Mouse (Mus musculus): Measurements from ENCODE around the gene Rbpms2.
"Not testable (repeated sequence)": the region's sequence is repeated elsewhere in the genome, so short reads cannot be mapped to it uniquely, and the experiment has no call there.

Gene Rbpms2

DNA sequence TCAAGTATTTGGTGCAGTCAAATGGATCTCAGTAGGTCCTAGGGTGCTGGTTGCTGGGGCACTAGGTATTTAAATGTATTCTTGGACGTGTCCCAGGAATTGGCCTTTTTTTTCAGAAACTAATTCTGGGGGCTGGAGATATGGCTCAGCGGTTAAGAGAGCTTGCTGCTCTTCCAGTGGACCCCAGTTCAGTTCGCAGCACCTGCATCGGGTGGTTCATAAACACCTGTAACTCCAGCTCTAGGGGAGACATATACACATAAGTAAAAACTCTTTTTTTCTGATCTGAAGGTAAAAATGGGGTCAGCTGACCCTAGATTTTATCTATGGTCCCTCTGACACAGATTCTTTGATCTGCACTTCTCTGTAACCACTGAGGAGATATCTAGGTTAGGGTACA lies 8.3 kb upstream of the Rbpms2 start:
- no peak for DNase-seq (ENCODE audit: low spot score)

DNA sequence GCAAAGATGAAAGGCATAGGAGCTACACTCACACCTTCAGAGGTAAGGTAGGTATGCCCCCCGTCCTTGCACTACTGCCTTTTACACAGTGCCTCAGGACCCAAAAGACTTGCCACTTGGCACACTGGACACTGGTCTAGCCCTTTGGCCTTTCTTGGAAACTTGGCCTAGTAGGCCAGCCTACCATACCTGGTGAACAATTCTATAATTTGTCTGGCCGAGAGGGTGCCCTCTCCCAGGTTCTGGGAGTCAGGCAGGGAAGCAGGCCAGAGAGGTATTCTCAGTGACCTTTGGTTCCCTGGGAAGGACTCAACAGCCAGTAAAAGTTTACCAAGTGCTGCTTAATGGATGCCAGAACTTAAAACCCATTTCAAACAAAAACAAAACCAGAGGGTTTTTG lies 7.8 kb upstream of the Rbpms2 start:
- no peak for DNase-seq (ENCODE audit: low spot score)

DNA sequence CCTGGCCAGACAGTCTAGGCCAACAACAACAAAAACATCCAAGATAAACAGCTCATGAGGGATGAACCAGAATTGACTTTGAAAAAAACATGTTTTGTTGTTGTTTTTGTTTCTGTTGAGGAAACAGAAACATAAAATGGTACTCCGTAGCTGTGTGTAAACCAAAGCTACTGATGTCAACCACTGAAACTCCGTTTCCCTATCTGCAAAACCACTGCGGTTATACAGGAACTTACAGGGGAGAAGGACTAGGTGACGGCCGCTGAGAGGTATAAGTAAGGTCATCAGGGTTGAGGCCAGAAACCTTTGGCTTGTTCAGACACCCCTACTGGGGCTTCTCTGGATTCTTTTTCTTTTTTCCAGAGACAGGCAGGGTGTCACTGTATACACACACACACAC lies 6.6 kb upstream of the Rbpms2 start:
- DNase-seq (ENCODE audit: low spot score) = no peak

DNA sequence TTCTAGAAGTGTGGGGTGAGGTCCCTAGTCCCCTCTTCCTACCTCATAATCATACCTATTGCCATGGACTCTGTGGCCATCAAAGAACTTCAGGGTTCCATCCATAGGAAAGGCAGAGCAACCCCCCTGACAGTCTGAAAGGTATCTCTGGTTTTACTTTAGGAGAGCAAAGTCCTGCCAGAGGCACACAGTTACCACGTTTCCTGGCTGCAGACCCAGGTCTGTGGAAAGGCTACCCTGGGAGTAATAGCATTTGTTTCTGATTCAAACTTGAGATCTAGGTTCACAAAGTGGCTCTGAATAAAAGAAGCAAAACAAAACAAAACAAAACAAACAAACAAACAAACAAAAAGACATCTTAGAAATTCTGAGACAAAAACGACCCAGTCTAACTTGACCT lies 5.2 kb upstream of the Rbpms2 start:
- DNase-seq (ENCODE audit: low spot score) = no peak

DNA sequence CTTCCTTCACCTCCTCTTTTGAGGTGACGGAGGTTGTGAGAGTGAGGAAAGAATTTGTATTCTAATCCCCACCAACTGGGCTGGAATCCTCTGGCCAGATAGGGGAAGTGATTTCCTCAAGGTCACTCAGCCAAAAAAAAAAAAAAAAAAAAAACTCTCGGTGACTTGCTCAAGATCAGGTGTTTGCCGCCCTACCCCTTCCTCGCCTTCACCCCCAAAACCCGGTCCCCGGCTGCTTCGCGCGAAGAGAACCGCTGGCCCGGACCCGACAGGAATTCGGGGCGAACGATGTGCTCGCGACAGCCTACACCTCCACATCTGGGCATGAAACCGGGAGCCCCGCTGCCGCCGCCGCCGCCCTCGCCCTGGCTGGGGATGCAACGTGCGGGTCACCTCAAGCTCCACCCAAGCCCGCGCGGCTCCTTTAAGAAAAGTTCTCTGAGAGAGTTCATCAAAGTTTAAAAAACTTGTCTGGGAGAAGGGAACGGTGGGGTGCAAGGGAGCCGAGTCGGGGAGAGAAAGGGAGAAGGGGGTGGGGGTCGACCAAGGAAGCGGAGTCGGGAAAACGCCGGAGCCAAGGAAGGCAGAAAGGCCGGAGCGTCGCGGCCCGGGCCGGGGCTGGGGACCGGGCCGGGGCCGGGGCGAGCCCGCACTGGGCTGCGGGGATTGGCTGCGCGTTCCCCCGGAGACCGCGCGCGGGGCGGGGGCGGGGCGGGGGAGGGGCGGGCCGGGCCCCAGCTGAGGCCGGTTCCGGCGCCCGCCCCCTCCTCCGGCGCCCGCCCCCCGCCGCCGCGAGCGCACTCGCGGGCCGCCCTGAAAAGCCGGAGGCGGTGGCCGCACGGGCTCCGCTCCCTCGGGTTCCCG lies 551 bp downstream of the Rbpms2 start:
- DNase-seq (ENCODE audit: low spot score) = peak; percentile 11

DNA sequence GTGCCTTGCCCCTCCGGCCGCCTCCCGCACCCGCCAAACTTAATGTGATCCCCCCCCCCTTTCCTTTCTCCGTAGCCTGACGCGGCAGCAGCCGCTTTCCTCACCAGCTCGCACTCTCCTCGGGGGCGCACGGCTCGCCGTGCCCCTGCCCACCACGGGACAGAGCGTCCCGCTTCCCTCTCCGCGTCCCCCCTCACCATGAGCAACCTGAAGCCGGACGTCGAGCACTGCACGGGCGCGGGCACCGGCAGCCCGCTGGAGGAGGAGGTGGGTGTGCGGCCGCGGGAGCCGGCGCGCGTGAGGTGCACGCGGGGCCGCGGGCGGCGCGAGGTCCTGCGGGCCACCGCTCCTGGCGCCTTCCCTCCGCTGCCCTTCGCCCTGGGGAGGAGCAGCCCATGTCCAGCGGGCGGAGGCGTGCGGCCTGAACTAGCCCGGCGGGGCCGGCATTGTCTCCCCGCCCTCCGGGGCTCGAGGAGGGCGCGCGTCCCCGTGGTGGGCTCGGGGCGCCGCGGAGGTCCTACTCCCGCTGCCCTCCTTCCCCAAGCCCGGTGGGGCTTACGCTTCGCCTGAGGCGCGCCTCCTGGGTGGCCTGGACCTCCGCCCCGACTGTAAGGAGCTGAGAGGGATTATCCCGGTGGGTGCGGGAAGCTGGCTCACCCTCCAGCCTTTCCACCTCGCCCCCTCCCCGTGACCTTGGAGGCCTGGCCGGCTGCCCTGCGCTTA lies 1.3 kb downstream of the Rbpms2 start:
- no peak for DNase-seq (ENCODE audit: low spot score)

DNA sequence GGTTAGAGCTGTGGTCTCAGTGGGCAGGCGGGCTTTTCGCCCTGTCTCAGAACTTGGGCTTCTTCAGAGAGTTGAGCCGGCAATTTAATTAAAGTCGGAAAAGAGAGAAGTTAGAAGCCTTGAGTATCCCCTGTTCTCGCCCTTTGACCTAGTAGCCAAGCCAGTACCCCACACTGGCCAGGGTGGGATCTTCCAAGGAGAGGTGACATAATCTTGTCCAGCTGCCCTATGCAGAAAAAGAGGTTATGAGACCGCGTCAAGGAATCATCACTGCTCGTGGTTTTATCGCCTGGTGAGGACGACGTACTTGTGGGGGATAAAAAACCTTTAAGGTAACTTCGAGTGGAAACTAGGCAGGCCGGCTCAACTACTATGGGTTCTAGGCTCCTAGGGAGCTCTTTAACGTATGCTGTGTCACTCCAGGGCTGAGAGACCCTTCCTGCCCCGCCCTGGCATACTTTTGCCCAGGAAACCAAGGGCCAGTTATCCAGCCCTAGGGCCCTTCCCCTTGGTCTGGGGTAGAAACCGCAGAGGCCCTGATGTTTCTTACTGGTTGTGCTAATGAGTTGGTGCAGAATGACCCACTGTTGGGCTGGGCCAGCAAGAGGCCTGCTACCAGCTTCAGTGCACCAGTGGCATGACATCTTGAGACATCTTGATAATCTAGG lies 2.0 kb downstream of the Rbpms2 start:
- DNase-seq (ENCODE audit: low spot score) = no peak

DNA sequence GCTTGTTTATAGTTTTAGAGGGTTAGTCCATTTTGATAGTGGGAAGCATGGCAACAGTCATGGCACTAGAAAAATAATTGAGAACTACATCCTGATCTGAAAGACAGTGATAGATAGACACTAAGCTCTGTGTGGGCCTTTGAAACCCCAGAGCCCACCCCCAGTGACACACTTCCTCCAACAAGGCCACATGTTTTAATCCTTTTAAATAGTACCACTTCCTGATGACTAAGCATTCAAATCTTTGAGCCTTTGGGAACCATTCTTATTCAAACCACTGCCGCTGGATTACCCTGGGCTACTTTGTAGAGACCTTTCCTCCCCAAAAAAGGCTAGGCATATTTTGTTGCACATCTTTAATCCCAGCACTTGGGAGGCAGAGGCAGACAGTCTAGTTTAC lies 6.3 kb downstream of the Rbpms2 start:
- DNase-seq (ENCODE audit: low spot score) = no peak

DNA sequence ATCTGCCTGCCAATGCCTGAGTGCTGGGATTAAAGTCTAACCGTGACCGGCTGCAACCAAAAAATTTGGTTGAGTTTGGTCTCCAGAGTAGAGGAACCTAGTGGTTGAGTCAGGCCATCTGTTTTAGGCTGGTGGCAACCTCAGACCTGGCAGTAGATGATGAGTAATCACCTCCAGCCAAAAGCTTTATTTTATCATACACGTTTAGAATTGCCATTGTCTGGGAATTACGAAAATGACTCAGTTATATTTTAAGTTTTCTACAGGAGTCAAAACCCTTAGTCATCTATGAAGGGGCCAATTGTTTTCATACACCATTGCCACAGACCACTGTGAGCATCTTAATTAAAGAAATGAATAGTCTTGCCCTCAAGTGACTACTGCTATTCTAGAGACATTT lies 7.5 kb downstream of the Rbpms2 start:
- DNase-seq (ENCODE audit: low spot score) = no peak

DNA sequence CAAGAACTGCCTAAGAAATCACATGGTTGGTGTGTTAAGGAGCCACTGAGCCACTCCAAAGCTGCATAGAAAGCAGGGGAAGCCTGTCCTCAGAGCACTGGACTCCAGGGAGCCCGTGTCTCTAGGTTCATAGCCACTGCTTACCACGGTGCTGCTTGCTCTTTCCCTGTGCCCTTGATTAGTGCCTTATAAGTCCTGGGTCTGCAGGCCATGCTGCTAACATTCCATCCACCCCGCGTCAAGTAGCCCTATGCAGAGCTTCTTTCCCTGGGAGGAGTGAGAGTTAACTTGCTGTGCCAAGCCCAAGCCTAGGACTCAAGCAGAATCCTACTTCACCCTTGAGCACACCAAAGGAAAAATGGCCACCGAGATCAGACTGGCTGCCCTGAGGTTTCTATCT lies 9.6 kb downstream of the Rbpms2 start:
- DNase-seq (ENCODE audit: low spot score) = no peak

DNA sequence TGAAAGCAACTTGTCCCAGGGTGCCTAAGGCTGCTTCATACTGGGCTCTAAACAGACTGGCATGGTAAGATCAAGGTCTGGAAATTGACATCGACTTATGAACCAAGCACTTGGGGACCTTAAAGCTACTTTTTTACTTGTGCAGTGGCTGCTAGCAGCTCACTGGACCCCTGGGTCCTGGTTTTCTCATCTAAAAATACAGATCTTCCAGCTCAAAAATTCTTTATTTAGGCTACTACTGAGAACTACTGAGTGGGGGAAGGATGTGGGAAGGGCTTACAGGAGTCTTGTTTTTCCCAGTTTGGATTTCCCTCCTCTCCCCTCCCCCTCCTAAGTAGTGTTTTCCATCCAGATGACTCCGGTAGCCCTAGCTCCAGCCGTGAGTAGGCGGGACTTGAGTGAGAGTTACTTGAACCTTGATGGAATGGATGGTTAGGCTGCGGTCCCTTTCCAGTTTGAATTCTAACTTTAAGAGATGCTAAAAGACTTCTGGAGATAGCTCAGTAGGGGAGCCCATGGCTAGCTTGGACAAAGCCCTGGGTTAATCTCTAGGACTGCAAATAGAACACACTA lies 11.5 kb downstream of the Rbpms2 start:
- no peak for DNase-seq (ENCODE audit: low spot score)

DNA sequence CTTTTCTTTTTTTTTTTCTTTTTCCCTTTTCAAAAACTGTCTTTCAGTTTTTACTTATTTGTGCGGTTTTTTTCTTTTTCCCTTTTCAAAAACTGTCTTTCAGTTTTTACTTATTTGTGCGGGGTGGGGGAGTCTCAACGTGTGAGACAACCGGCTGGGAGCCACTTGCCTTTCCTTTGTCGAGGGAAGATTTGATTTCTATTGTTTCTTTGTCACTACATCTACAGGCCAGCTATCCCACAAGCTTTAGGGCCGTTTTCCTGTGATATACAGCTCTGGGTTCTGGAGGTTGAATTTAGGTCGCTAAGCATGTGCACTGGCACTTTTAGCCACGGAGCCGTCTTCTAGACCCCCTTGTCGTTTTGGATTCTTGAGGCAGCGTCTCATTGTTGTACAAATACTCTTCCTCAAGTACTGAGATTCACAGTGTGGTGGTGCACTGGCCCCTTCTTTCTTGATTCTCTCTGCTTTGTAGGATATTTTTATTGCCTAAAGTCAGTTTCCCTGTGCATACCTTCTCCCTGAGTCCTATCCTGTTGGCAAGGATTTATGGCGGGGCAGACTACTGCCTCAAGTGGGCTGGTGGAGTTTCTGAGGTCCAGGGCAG lies 12.1 kb downstream of the Rbpms2 start:
- no peak for DNase-seq (ENCODE audit: low spot score)

DNA sequence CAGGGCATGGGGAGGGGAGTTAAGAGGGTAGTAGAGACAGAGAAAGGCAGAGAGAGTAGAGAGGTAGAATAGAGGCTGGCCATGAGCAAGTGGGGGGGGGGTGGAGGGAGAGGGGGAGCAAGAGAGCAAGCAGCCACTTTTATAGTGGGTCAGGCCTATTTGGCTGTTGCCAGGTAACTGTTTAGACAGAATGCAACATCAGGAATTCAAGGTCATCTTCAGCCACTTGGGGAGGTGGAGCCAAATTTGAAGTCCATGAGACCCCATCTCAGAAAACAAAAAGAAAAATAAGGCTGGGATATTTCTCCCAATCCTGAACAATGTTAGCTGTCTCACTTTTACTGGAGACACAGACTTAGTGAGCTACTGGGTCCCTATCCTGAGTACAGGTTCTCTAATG lies 13.1 kb downstream of the Rbpms2 start:
- no peak for DNase-seq (ENCODE audit: low spot score)

DNA sequence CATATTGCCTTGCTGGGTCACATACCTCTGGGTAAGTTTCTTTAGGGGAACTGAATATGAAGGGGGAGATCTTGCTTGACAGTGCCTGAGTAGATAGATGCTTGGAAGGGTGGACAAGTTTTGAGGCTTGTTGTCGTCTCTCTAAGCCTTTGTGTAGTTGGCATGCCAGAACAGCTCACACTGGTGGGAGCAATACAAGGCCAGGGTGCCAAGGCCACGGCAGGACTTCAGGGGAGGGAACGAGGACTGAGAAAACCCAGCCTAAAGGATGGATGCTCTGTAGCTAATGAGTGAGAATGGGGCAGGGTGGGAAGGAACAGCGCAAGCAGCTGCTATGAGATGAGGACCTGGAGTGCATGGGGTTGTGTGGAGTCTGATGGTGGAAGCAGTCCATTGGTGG lies 15.5 kb downstream of the Rbpms2 start:
- DNase-seq (ENCODE audit: low spot score) = no peak

DNA sequence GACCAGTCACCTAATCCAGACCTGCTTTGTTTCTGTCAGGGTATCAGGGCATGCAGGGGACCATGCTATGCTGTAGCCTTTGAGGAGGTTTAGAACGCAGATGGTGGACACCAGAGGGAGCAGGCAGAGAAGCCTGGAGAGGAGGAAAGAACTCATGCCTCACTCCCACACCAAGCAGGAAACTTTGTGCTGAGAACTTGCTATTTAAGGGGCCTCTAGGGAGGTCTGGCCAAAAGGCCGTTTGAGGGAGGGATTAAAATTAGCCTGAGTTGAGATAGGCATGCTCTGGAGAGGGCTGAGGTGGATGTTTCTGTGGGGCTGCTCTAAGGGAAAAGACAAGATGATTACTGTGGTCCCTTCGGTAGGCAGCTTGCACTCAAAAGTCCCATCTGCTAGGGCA lies 16.5 kb downstream of the Rbpms2 start:
- DNase-seq (ENCODE audit: low spot score) = no peak

DNA sequence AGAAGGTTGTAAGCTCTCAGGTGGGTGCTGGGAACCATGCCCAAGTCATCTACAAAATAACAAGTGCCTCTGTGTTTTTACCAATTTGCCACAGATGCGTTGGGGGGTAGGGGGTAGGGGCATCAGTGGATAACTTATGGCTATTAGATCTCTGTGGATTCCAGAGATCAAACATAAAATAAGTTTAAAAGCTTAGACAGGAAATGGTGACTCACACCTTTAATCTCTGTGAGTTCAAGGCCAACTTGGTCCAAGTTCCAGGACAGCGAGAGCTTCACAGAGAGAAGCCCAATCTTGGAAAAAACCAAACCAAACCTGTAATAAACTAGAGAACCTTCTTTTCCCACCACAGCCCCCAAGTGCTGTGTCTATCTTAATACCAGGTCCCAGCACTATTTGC lies 17.3 kb downstream of the Rbpms2 start:
- no peak for DNase-seq (ENCODE audit: low spot score)

DNA sequence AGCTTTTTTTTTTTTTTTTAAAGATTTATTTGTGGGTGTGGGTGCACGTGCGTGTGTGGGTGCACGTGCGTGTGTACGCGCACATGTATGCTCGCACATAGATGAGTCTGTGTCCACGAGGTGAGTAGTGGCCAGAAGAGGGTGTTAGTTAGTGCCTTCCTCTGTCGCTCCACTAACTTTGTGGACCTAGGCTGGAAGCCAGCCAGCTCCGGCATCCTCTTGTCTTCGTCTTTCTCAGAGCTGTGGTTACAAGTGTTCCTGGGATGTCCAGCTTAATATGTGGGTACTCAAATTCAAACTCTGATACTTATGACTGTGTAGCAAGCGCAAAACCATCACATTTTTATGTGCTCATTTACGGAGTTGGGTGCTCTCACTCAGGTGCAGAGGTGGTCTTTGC lies 19.3 kb downstream of the Rbpms2 start:
- DNase-seq (ENCODE audit: low spot score) = no peak

DNA sequence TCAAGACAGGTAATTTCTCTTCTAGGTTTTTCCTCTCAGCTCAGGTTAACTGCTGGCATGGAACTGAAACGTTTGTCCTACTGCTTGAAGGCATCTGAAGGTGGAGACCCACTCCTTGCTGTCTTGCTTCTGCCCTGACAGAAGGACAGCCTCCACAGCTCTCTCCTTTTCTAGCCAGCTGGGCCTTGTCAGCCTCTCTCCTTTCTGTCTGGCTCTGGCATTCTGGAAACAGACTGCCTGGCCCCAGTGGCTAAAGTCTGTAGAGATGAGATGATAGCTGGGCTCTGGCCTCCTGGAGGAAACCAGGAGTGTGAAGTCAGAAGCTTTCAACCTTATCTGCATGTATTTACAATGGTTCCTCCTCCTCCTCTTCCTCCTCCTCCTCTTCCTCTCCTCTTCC lies 20.5 kb downstream of the Rbpms2 start:
- peak; percentile 38 for DNase-seq (ENCODE audit: low spot score)

DNA sequence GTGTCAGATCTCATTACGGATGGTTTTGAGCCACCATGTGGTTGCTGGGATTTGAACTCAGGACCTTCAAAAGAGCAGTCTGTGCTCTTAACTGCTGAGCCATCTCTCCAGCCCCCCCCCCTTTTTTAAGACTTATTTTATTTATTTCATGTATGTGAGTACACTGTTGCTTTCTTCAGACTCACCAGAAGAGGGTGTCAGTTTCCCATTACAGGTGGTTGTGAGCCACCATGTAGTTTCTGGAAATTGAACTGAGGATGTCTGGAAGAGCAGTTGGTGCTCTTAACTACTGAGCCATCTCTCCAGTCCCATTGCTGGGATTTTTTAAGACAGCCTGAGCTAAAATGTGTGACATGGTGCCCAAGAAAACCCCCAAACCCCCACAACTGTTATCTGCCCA lies 22.5 kb downstream of the Rbpms2 start:
- not testable (repeated sequence) for DNase-seq (ENCODE audit: low spot score)

DNA sequence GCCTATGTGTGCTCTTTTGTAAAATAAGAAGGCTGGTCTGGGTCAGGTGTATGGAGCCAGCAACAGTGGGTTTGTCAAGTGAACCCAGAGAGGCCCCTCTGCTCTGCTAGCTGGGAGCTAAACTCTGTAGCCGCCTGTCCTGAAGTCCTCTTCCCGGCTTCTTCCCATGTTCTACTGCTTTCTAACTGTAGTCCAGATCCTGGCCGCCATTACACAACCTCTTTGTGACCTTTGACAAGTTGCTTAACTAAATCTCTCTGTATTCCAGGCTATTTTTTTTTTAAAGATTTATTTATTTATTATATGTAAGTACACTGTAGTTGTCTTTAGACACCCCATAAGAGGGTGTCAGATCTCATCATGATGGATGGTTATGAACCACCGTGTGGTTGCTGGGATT lies 24.3 kb downstream of the Rbpms2 start:
- no peak for DNase-seq (ENCODE audit: low spot score)

DNA sequence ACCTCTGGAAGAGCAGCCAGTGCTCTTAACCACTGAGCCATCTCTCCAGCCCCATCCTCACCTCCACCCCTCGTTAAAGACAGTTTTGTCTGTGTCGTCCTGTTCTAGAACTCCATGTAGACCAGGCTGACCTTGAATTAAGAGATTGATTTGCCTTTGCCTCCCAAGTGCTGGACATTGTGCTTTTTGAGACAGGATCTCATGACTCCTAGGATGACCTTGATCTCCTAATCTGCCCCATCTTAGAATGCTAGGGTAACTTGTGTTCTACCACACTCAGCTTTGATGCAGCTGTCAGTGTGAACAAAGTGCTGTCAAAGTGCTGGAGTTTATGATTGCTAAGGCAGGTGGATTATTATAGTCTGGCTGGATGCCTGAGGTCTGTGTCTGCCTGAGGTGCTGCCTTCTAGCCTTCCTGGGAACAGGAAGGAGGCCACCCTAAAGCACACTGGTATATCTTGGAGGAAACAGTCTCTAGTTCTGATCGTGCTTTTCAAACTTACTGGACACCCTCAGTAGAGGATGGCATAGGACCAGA lies 25.3 kb downstream of the Rbpms2 start:
- no peak for DNase-seq (ENCODE audit: low spot score)

DNA sequence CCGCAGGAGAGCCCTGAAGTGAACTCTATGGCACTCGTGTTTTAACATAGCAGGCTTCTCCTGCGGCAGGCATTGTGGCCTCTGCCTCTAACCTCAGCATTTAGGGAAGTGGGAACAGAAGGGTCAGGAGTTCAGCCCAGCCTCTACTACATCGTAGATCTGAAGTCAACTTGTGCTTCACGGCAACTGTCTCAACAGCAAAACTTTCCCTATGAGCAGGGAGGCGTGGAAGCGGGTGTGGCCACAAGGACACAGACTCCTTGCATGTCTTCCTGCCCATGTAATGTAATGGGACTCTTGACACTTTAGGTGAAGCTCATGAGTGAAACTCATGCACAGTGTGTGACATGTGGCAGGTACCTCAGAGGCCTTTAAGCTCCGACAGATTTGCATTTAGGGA lies 26.1 kb downstream of the Rbpms2 start:
- no peak for DNase-seq (ENCODE audit: low spot score)

All from lung, postnatal 25 days (tissue).